Mouse (Mus musculus) heart, postnatal 25 days (tissue): ENCODE data around the gene Rps21. TPM values are rescaled to one million over a fixed set of nuclear protein-coding genes. Genes with fewer than 3 reads are reported as not detected.

Experiments
- DNase-seq: peaks from one replicate; pipeline ENCODE4 v3.0.0; 2022; ENCODE audit warnings: low spot score
- intact Hi-C: fragments of 180-260 bp; cut with DNase I; formaldehyde crosslinking; loops from one replicate; pipeline ENCODE4 v1.15.1; 2025
- total RNA-seq, 2 experiments: library from RNA; stranded (reverse); gene quantifications; 2 replicates each; pipeline ENCODE4 v1.2.3; 2021

Rps21 gene
- total RNA-seq, 2 experiments from 2014 or later: 471 to 515 TPM

GRCm38 (mm10) chr2:180228060-180228458 is 29.1 kb upstream of the Rps21 start:
- intact Hi-C loops: loop anchor here (2.0 kb wide), 1 partner anchor 23 kb away; no protein-coding TSS in a partner anchor
- DNase-seq: no peak

DNA sequence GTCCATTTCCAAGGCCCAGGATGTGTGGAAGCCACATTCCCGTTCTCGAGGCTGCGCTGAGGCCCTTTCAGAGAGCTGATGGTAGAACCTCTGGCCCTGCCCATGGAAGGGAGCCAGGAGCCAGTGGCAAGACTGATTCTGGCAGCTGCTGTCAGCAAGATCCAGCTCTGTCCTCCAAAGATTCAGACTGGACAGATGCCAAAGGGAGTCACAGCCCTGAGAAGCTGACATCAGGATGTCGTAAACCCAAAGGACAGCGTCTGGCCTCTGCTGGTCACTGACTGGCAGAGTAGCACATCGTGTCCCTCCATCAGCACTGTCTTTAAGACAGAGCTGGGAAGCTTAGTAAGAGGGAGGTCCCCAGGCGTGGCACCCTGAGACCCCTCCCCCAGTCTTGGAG is 28.6 kb upstream of the Rps21 start:
- DNase-seq: no peak
- intact Hi-C loops: loop anchor here (2.0 kb wide), 1 partner anchor 22 kb away; no protein-coding TSS in a partner anchor

DNA sequence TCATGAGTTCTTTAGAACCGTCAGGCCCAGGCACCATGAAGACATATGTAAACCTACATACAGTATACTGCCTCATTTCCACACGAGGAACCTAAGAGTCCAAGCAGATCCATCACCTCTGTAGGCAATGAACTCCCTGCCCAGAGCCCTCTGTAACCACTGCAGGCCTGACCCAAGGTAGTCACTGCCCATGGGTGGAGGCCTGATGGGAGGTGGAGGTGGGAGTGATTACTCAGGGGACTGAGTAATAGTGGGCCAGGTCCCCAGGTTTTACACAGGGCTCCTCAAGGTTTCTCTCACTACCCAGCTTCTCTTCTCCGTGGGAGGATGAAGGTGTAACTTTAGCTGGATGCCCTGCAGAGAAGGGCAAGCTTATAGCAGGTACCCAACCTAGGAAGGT is 28.0 kb upstream of the Rps21 start:
- DNase-seq: no peak
- intact Hi-C loops: loop anchor here (2.0 kb wide), 1 partner anchor 22 kb away; no protein-coding TSS in a partner anchor

DNA sequence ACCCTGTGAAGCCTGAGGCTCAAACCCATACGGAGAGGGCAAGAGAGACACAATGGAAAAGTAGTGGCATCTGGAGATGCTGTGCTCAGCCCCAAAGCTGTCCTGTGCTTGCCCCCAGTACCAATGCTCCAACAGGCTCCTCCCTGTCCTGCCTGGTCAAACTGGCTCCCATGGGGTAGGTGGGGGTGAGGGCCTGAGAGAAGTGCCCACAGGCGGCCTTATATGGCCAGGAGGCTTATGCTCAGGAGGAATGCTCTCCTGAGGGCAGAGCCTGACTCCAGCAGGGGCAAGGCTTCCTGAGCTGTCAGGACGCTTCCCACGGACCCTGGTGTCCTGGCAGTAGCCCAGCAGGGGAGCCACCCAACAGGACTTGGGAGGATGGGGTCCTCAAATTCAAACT is 26.7 kb upstream of the Rps21 start:
- no peak for DNase-seq
- intact Hi-C loops: no loop called here

DNA sequence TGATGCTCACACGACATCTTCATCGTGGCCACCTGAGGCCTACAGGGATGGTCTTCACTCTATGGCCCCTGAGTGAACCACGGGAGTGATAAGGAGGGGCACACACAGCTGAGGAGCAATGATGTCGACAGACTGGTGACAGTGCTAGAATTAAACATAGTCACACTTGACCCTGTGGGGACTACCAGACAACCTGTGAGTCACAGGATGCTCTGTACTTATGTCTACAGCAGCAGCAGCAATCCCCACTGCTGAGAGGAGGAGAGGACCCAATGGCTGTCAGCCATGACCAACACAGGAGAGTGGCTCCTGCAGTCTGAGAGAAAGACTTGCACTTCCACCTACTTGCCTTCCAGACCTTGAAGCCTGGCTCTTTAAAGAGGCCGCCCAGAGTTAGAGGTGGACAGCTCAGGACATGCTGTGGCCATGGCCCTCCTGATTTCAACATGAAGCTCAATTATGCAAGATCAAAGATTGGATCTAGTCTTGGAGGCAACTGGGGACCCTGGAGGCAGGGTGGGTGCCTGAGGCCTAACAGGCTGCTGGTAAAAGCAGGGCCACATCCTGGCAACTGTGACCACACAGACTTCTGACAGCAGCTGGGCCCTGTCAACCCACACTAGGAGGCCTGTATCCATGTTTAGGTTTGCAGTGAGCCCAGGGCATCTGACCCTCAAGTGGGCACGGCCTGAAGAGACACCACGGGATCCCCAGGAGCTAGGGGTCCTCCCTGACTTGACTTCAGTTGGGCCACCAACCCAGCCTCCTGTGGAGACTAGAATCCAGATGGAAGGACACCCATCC is 23.9 kb upstream of the Rps21 start:
- no peak for DNase-seq
- intact Hi-C loops: no loop called here

- intact Hi-C loops: no loop called here
- DNase-seq: no peak
These were observed 22.8 kb upstream of the Rps21 start for GRCm38 (mm10) chr2:180234353-180234752.

DNA sequence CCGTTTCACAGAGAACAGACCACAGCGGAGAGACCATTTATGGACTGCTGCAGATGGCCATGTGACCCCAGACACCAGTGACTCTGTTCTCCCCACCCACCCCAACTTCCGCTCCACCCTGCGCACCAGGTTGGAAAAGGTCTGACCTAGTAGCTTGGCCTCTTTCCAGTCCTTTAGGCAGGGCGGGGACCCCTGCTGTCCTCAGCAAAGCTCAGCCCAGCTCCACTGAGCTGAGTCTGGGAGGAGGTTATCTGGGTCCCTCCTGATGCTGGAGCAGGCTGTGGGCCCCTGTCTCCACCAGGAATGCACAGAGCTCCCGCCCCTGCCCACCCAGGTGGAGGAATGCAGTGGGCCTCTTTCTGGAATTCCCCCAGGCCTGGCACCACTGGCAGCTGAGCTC is 22.2 kb upstream of the Rps21 start:
- intact Hi-C loops: no loop called here
- DNase-seq: no peak

DNA sequence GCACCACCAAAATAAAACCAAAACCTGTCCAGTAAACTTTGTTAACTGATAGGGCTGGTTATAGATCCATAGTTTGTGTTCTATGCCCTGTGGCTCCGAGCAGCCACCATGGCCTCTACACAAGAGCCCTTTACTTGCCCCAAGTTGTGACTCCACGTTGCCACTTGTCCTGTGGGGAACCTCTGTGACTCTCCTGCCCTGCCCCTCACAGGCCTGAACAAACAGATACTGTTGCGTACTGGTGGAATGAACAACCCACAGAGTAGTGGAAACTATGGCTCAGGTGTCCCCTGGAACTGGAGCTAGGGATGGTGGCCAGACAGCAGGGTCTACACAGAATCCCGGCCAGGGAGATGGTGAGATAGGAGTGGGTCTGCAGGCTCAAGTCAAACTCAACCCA is 21.4 kb upstream of the Rps21 start:
- DNase-seq: no peak
- intact Hi-C loops: no loop called here

DNA sequence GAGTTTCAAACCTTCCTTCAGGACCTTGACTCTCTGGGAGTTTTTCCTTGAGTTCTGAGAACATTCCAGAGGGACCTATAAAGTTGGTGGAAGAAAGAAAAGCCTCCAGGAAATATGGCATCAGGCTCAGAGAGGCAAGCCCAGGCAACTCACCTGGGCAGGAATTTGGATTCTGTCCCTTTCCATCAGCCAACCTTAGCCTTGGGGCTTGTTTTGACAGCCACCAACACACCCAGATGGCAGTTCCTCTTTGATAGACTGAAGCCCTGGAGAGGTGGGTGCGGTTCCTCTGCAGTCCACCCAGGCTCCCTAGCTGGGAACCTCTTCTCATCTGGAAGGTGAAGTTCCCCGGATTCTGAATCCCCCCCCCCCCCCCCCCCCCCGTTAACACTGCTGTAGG is 20.7 kb upstream of the Rps21 start:
- intact Hi-C loops: no loop called here
- no peak for DNase-seq

- no peak for DNase-seq
These were observed 20.2 kb upstream of the Rps21 start for GRCm38 (mm10) chr2:180236930-180237329.

DNA sequence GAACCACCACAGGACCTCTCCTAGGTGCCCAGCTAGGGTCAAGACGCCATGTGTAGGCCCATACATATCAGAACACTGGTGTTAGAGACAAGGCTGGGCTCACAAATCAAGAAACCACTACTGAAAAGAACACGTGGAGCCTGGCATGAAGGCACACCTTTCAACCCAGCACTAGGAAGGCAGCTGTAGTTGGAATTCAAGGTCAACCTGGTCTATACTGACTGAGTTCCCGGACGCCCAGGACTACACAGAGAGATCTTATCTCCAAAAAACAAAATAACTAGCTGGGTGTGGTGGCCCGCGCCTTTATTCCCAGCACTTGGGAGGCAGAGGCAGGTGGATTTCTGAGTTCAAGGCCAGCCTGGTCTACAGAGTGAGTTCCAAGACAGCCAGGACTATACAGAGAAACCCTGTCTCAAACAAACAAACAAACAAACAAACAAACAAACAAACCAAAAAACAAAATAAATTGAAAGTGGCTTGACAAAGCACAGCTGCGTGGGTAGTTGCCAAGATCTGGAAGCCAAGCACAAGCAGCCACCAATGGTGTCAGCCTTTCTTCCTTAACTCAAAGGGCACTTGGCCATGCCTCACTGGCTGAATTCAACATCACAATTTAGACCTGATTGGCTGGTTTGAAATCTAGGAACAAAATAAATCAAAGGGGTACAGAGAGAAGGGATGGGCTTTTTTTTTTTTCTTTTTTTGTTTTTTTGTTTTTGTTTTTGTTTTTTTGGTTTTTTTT is 19.4 kb upstream of the Rps21 start:
- no peak for DNase-seq
- intact Hi-C loops: no loop called here

More at GRCm38 (mm10) chr2:180236930-180237329, 20.2 kb upstream of the Rps21 start:
- intact Hi-C loops: no loop called here

- no peak for DNase-seq
- intact Hi-C loops: no loop called here
These were observed 18.6 kb upstream of the Rps21 start for GRCm38 (mm10) chr2:180238591-180238990.

GRCm38 (mm10) chr2:180243108-180243507 is 14.1 kb upstream of the Rps21 start:
- no peak for DNase-seq
- intact Hi-C loops: no loop called here

DNA sequence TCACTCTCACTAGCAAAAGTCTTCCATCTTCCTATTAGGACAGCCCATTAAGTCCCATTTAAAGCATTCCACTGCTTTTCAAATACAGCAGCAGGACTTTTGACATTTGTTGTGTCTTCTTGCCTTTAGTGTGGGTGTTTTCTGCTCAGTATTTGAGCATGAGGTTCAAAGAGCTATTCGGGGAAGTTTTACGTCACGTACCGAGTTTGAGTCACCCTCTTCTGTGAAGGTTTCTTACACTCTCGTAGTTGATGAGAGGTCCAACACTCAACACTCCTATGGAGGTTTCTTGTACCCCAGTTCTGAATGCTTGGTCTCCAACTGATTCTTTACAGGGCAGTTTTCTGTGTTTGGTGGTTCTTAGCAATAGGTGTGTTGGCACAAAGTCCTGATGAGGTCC is 9.3 kb upstream of the Rps21 start:
- DNase-seq: no peak
- intact Hi-C loops: no loop called here

GRCm38 (mm10) chr2:180248947-180249660 is 8.1 kb upstream of the Rps21 start:
- no peak for DNase-seq
- intact Hi-C loops: no loop called here

DNA sequence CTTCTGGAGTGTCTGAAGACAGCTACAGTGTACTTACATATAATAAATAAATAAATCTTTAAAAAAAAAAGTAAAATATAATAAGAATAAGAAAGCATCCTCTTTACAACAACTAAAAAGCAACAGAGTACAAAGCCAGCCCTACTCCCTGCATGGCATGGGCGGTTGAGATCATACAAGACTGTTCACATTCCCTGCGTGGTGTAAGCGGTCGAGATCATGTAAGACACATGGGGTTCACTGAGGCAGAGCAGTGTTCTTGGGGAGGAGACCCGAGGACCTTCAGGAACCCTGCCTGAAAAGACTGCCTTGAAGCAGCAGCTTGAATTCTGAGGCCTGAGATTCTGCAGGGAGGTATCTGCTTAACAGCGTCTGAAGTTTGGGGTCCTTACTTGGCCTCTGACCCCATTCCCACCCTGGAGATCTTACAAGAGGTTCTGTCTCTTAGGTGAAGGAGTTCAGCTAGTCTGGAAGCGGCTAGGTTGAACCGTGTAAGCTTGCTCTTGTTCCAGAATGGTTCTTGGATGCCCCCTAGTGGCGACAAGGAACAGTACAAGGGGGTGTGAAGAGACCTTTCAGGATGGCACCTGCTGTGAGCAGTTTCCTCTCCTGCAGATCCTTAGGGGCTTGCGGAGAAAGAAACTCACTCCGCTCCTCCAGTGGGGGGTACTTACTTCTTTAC is 6.1 kb upstream of the Rps21 start:
- peak; percentile 53 for DNase-seq
- intact Hi-C loops: loop anchor here (1.0 to 5.0 kb wide), 4 partner anchors 22 to 134 kb away; partner anchors contain the start of genes Adrm1 and Osbpl2

DNA sequence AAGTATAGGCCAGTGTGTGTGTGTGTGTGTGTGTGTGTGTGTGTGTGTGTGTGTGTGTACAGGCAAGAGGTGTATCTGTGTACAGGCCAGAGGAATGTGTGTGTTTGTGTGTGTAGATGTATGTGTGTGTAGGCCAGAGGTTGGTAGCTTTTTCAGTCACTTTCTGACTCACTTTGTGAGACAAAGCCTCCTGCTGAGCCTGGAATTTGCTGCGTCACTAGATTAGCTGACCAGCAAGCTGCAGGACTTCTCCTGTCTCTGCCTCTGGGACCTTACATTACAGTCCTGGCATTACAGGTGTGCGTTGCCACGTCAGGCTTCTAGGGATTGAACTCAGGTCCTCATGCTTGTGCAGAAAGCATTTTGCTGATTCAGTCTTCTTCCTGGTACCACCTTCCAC is 5.3 kb upstream of the Rps21 start:
- DNase-seq: no peak
- intact Hi-C loops: loop anchor here (1.0 to 5.0 kb wide), 4 partner anchors 23 to 135 kb away; partner anchors contain the start of genes Adrm1 and Osbpl2

DNA sequence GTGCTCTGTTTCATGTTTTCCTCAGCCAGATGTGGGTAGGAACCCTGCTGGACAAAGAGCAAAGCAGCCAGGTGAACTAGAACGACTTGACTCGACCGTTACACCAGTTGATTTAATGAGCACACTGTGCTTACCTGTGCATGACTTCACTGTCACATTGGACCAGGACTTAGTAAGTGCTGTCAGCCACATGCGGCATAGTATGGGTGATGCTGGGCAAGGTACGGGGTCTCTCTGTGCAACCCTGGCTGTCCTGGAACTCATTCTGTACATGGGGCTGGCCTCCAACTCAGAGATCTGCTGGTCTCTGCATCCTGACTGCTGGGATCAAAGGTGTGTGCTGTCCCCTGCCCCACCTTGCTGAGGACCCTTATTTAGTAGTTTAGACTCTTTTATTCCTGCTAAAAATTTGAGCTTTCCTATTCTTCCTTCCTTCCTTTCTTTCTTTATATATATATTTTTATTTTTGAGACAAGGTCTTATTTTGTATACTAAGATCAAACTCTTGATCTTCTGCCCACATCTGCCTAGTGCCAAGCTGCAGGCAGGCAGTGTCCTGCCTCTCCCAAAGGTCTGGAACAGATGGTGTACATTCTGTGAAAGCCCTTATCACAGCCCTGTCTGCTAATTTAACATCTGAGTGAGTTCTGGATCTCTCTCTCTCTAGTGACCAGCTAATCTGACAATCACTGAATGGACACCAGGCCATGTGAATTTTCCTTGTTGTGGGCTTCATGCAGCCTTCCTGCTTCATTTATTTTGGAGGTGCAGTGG is 2.6 kb upstream of the Rps21 start:
- DNase-seq: no peak

DNA sequence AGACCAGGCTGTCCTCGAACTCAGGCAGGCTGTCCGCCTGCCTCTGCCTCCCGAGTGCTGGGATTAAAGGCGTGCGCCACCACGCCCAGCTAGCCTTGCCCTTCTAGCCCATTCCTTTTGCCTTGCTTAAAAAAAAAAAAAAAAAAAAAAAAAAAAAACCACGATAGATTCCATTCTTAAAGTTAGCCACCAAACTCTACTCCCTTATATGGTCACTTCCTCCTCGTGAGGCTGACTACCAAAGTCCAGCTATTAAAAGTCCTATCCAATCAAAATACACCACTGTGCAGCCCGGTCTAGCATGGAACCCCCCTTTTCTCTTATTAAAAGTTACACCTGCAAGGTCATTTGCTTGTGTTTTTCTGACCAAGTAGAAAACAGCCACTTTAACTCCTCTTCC is 1.5 kb upstream of the Rps21 start:
- intact Hi-C loops: no loop called here
- no peak for DNase-seq

More for the DNA sequence above, 2.6 kb upstream of the Rps21 start:
- intact Hi-C loops: loop anchor here (5.0 kb wide), 1 partner anchor 137 kb away; the partner anchor contains the start of gene Osbpl2
